Mouse (Mus musculus) intestine, embryonic 15.5 days (tissue): ENCODE results near the gene 4930449I24Rik. TPM values are rescaled to one million over a fixed set of nuclear protein-coding genes. Genes with fewer than 3 reads are reported as not detected.
"Not testable (repeated sequence)": the region's sequence is repeated elsewhere in the genome, so short reads cannot be mapped to it uniquely, and the experiment has no call there.

Experiments used
- ATAC-seq: fragments of 200-750 bp; cut with Nextera tagmentation; 2 replicates; pipeline ENCODE4 v1.8.0; 2017; ENCODE audit warnings: moderate TSS enrichment, moderate library complexity
- H3K27ac ChIP-seq: fragments of 300-500 bp; sonication (generic); 2 replicates; pipeline ENCODE4 v1.5.1; 2015; ENCODE audit warnings: mild to moderate bottlenecking, inconsistent platforms
- H3K27me3 ChIP-seq: fragments of 300-500 bp; sonication (generic); replicated peaks from 2 replicates; pipeline ENCODE4 v1.6.1; 2015; ENCODE audit warnings: inconsistent platforms
- H3K36me3 ChIP-seq: fragments of 300-500 bp; sonication (generic); 2 replicates; pipeline ENCODE4 v1.6.1; 2015; ENCODE audit warnings: inconsistent platforms
- H3K4me1 ChIP-seq: fragments of 300-500 bp; sonication (generic); replicated peaks from 2 replicates; pipeline ENCODE4 v1.6.1; 2015; ENCODE audit warnings: inconsistent platforms
- H3K4me2 ChIP-seq: fragments of 300-500 bp; sonication (generic); replicated peaks from 2 replicates; pipeline ENCODE4 v1.6.1; 2015; ENCODE audit warnings: mild to moderate bottlenecking, inconsistent platforms
- H3K4me3 ChIP-seq: fragments of 300-500 bp; sonication (generic); replicated peaks from 2 replicates; pipeline ENCODE4 v1.5.1; 2015; ENCODE audit warnings: inconsistent platforms
- H3K9ac ChIP-seq: fragments of 300-500 bp; sonication (generic); 2 replicates; pipeline ENCODE4 v1.6.1; 2015; ENCODE audit warnings: inconsistent platforms
- H3K9me3 ChIP-seq: fragments of 300-500 bp; sonication (generic); 2 replicates; pipeline ENCODE4 v1.6.1; 2016; ENCODE audit warnings: inconsistent platforms
- WGBS: fragments of 180-500 bp; shearing (Covaris S2); methylation state at CpG from one replicate; pipeline ENCODE4 v1.1.7; 2015; 5-methylcytosine and 5-hydroxymethylcytosine counted together
- polyA plus RNA-seq: library from polyadenylated mRNA; unstranded; fragments of >200 nt; fragmentation: Nextera tagmentation; extraction: Ambion mirVana; gene quantifications from 2 replicates; pipeline ENCODE4 v1.2.1, GENCODE M21; 2015

Gene 4930449I24Rik
- polyA plus RNA-seq = not detected in 2 replicates

DNA sequence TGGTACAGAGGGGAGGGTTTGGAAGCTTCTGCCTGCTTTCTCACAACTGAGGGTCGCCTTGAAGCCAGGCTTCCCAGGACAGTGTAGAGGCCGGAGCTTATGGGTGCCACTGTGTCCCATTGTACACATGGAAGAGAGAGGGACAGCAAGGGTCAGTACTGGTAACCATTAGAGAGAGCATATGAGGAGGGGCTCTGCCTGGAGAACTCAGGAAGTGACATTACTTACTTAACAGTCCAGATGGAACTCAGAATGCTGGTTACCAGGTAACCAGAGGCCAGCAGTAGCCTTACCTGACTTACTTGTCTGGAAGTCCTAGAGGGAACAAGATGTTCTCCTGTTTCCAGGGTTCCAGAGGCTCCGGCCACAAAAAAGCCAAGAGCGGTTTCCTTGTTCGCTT is at the start of gene 4930449I24Rik:
4930449I24Rik (plus strand) TSS at position 301 of the 400 bp plus-strand sequence.
- H3K9me3 ChIP-seq, H3K4me2 ChIP-seq, ATAC-seq, H3K27ac ChIP-seq, H3K27me3 ChIP-seq, H3K9ac ChIP-seq, H3K4me3 ChIP-seq, H3K4me1 ChIP-seq, H3K36me3 ChIP-seq: not testable (repeated sequence)
- no CpG with 5 or more reads among the region's 5 CpGs for WGBS

DNA sequence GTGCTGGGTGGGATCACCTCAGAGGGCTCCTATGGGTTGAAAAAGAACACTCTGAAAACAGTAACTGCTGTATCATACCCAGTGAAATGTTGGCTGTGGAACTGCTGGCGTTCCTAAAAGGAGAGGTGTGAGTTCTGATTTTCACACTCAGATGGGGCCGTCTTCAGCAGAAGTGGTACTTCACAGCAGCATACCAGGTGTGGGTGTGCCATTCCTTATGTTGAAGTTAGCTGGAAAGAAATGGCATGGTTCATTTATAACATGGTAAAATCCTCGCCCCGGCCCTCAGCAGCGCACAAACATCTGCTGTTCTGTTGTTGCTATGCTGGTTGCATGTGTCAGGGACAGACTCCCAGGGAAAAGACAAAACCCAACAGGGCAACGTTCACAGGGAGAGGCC is 48.6 kb upstream of the 4930449I24Rik start:
- no peak overlapping the region for H3K9ac ChIP-seq
- H3K4me3 ChIP-seq = no peak overlapping the region
- 92% methylated on average over 6 of the region's 6 CpGs for WGBS
- no peak overlapping the region for H3K27ac ChIP-seq
- no peaks in the 10 kb centered on the region for H3K27me3 ChIP-seq
- H3K9me3 ChIP-seq = no peaks in the 10 kb centered on the region
- no peaks in the 10 kb centered on the region for H3K36me3 ChIP-seq
- no peak for ATAC-seq
- no peaks in the 10 kb centered on the region for H3K4me1 ChIP-seq
- no peak overlapping the region for H3K4me2 ChIP-seq

DNA sequence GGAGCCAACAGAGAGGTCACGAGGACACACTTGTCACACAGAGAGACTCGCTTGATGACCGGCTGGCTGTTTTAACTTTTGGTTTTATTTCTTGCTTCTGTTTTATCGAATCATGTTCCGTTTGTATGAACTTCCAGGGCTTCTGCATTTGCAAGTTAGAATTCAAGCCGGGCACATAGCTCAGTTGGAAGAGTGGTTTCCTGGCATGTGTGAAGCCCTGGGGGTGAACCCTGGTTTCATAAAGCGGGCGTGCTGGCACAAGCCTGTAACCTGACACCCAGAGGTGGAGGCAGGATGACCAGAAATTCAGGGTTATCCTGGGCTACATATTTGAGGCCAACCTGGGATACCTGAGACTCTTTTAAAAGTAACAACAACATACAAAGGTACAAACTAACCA is 40.6 kb upstream of the 4930449I24Rik start:
- Histone ChIP-seq H3K27ac (no peak overlapping the region), H3K4me3 (no peak overlapping the region), H3K27me3 (no peaks in the 10 kb centered on the region), H3K9ac (no peak overlapping the region), H3K4me2 (no peak overlapping the region), H3K4me1 (no peaks in the 10 kb centered on the region), H3K36me3 (no peaks in the 10 kb centered on the region), H3K9me3 (no peaks in the 10 kb centered on the region)
- WGBS = 81% methylated on average over 8 of the region's 8 CpGs
- no peak for ATAC-seq

DNA sequence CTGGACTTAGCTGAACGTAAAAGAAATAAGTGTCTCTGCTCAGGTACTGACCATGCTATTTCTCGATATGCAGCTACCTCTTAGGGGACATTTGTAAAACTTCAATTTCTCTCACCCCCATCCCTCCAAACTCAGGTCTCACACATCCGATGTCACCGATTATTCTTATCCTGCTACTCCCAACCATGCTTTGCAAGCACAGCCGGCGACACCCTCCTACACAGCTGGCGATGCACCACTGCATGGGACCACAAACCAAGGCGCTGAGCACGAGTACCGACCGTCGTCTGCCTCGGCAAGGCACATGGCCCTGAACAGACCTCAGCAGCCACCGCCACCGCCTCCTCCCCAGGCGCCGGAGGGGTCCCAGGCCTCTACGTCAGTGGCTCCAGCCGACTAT is 35.5 kb upstream of the 4930449I24Rik start:
- Histone ChIP-seq H3K4me1 (no peaks in the 10 kb centered on the region), H3K27me3 (no peaks in the 10 kb centered on the region), H3K27ac (no peak overlapping the region), H3K9ac (no peak overlapping the region), H3K36me3 (no peaks in the 10 kb centered on the region), H3K4me3 (no peak overlapping the region), H3K4me2 (no peak overlapping the region), H3K9me3 (no peaks in the 10 kb centered on the region)
- ATAC-seq = no peak
- WGBS = 94% methylated on average over 19 of the region's 19 CpGs

DNA sequence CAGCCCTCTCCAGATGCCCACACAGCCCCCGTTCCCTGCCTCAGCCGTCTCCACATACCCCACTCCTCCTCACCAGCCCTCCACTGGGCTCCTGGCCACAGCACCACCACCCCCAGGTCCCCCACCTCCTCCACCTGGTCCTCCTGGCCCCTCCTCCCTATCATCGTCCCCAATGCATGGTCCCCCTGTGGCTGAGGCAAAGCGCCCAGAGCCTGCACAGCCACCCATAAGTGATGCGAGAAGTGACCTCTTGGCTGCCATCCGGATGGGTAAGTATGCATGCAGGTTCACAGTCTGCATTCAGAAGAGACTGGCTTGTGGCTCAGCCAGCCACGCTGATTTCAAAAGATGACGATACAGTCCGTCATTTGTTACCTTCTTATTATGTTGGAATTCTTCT is 33.9 kb upstream of the 4930449I24Rik start:
- Histone ChIP-seq H3K27ac (no peak overlapping the region), H3K4me2 (no peak overlapping the region), H3K4me3 (no peak overlapping the region), H3K27me3 (no peaks in the 10 kb centered on the region), H3K36me3 (no peaks in the 10 kb centered on the region), H3K4me1 (no peaks in the 10 kb centered on the region), H3K9ac (no peak overlapping the region), H3K9me3 (no peaks in the 10 kb centered on the region)
- 94% methylated on average over 9 of the region's 9 CpGs for WGBS
- no peak for ATAC-seq

DNA sequence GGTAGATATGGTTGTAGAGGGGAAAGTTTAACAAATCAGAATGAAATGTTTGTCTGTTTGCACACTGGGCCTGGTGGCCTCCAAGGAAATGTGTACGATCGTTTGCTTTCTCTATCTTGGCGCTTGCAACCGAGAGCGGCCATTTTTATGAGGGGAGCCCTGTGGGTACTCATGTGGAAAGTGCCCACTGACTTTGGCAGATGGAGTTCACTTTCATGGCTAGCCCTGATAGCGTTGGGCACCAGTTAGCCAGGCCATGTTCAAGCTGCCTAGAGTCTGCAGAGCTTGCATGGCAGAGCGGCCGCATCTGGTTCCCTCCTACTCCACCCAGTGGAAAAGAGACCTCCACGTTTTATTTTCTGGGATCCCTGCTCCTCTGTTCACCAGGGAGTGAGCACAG is 31.4 kb upstream of the 4930449I24Rik start:
- Histone ChIP-seq H3K27ac (no peak overlapping the region), H3K36me3 (no peaks in the 10 kb centered on the region), H3K9ac (no peak overlapping the region), H3K4me1 (no peaks in the 10 kb centered on the region), H3K9me3 (no peaks in the 10 kb centered on the region), H3K4me3 (no peak overlapping the region), H3K27me3 (no peaks in the 10 kb centered on the region), H3K4me2 (no peak overlapping the region)
- no peak for ATAC-seq
- 82% methylated on average over 9 of the region's 9 CpGs for WGBS

DNA sequence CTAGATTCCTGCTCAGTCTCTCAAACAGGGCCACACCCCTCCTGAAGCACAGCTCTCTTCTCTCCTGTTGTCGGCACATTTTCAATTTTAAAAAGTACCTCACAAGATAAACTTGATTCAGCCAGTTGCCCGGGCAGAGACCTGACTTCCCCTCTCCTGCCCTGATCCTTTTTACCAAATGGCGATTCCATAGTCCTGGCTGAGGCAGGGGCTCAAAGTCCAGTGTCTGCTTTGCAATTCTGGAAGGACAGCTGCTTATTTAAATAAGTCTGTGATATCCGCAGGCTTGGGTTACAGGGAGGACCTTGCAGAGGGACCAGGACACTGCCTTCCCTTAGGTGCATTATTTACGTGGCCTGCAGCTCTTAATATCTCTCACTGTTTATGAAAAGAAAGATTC is 30.9 kb upstream of the 4930449I24Rik start:
- Histone ChIP-seq H3K4me2 (no peak overlapping the region), H3K4me1 (no peaks in the 10 kb centered on the region), H3K27ac (no peak overlapping the region), H3K9me3 (no peaks in the 10 kb centered on the region), H3K4me3 (no peak overlapping the region), H3K27me3 (no peaks in the 10 kb centered on the region), H3K36me3 (no peaks in the 10 kb centered on the region), H3K9ac (no peak overlapping the region)
- WGBS = 71% methylated on average over 5 of the region's 5 CpGs
- peak; percentile 23; the same call in 1 of the 2 replicates for ATAC-seq

DNA sequence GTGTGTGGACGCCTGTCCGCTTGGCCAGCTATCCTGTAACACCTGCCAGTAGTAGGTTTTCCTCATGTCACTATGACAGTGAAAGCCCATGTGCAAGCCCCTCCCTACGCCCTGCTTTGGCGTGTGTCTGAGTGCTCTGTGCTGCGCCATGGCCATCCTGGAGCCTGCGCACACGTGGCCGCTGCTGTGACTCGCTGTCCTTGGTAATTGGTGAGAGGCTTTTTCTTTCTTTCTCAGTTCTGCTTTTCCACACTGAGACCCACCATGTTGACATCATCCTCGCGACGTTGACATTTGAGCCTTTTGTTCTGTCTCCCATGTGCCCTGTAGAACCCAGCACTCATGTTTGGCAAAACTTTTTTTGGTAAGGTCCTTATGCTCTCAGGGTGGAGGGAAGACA is 30.4 kb upstream of the 4930449I24Rik start:
- H3K4me1 ChIP-seq = no peaks in the 10 kb centered on the region
- 93% methylated on average over 12 of the region's 12 CpGs for WGBS
- no peaks in the 10 kb centered on the region for H3K27me3 ChIP-seq
- no peaks in the 10 kb centered on the region for H3K9me3 ChIP-seq
- no peaks in the 10 kb centered on the region for H3K36me3 ChIP-seq
- no peak overlapping the region for H3K9ac ChIP-seq
- no peak for ATAC-seq
- H3K4me2 ChIP-seq = no peak overlapping the region
- H3K4me3 ChIP-seq = no peak overlapping the region
- no peak overlapping the region for H3K27ac ChIP-seq

DNA sequence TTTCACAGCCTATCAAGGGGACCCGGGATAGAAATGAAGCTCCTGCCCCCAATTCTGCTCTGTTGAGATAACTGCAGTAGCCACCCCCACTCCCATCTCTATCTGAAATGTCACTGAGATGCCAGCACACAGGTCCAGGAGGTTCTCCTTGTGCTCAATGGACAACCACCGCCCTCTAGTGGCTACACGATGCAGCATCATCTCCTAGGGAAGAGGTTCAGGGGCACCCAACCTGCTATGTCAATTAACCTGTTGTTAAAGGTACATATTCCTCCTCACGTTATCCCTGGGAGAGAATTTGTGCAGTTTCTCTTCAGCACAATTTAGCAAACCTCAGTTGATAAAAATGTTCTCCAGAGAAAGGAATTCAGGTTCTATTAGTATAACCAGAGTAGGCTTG is 22.6 kb upstream of the 4930449I24Rik start:
- H3K4me2 ChIP-seq, ATAC-seq, H3K27ac ChIP-seq, H3K4me1 ChIP-seq, H3K4me3 ChIP-seq, H3K9ac ChIP-seq, H3K9me3 ChIP-seq, H3K27me3 ChIP-seq, H3K36me3 ChIP-seq: not testable (repeated sequence)
- WGBS = 9% methylated on average over 4 of the region's 4 CpGs

DNA sequence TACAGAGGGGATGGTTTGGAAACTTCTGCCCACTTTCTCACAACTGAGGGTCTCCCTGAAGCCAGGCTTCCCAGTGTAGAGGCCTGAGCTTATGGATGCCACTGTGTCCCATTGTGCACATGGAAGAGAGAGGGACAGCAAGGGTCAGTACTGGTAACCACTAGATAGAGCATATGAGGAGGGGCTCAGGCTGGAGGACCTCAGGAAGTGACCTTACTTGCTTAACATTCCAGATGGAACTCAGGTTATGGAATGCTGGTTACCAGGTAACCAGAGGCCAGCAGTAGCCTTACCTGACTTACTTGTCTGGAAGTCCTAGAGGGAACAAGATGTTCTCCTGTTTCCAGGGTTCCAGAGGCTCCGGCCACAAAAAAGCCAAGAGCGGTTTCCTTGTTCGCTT is 20.5 kb upstream of the 4930449I24Rik start, which contains the start of gene Gm6408:
Gm6408 (plus strand) TSS at position 301 of the 400 bp plus-strand sequence.
- H3K27me3 ChIP-seq = not testable (repeated sequence)
- WGBS = 95% methylated on average over 3 of the region's 3 CpGs

DNA sequence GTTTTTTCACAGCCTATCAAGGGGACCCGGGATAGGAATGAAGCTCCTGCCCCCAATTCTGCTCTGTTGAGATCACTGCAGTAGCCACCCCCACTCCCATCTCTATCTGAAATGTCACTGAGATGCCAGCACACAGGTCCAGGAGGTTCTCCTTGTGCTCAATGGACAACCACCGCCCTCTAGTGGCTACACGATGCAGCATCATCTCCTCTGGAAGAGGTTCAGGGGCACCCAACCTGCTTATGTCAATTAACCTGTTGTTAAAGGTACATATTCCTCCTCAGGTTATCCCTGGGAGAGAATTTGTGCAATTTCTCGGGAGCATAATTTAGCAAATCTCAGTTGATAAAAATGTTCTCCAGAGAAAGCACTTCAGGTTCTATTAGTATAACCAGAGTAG is 13.2 kb upstream of the 4930449I24Rik start:
- not testable (repeated sequence) for ATAC-seq, H3K9ac ChIP-seq, H3K36me3 ChIP-seq, H3K4me2 ChIP-seq, H3K4me3 ChIP-seq, H3K4me1 ChIP-seq, H3K27me3 ChIP-seq, H3K27ac ChIP-seq, H3K9me3 ChIP-seq
- 14% methylated on average over 3 of the region's 4 CpGs for WGBS

More for the DNA sequence above, 20.5 kb upstream of the 4930449I24Rik start, which contains the start of gene Gm6408:
- H3K9me3 ChIP-seq, H3K36me3 ChIP-seq, ATAC-seq, H3K4me1 ChIP-seq, H3K4me3 ChIP-seq, H3K9ac ChIP-seq, H3K4me2 ChIP-seq, H3K27ac ChIP-seq: not testable (repeated sequence)

DNA sequence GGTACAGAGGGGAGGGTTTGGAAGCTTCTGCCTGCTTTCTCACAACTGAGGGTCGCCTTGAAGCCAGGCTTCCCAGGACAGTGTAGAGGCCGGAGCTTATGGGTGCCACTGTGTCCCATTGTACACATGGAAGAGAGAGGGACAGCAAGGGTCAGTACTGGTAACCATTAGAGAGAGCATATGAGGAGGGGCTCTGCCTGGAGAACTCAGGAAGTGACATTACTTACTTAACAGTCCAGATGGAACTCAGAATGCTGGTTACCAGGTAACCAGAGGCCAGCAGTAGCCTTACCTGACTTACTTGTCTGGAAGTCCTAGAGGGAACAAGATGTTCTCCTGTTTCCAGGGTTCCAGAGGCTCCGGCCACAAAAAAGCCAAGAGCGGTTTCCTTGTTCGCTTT is 11.1 kb upstream of the 4930449I24Rik start, which contains the start of gene Gm6370:
Gm6370 (plus strand) TSS at position 301 of the 400 bp plus-strand sequence.
- H3K9me3 ChIP-seq, H3K9ac ChIP-seq, H3K36me3 ChIP-seq, ATAC-seq, H3K4me1 ChIP-seq, H3K4me2 ChIP-seq, H3K27ac ChIP-seq, H3K4me3 ChIP-seq, H3K27me3 ChIP-seq: not testable (repeated sequence)
- WGBS = no CpG with 5 or more reads among the region's 5 CpGs

DNA sequence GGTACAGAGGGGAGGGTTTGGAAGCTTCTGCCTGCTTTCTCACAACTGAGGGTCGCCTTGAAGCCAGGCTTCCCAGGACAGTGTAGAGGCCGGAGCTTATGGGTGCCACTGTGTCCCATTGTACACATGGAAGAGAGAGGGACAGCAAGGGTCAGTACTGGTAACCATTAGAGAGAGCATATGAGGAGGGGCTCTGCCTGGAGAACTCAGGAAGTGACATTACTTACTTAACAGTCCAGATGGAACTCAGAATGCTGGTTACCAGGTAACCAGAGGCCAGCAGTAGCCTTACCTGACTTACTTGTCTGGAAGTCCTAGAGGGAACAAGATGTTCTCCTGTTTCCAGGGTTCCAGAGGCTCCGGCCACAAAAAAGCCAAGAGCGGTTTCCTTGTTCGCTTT is 11.6 kb downstream of the 4930449I24Rik start, which contains the start of gene Gm3402:
Gm3402 (plus strand) TSS at position 301 of the 400 bp plus-strand sequence.
- H3K4me1 ChIP-seq, H3K27me3 ChIP-seq, ATAC-seq, H3K36me3 ChIP-seq, H3K4me2 ChIP-seq, H3K9me3 ChIP-seq, H3K27ac ChIP-seq, H3K4me3 ChIP-seq, H3K9ac ChIP-seq: not testable (repeated sequence)
- WGBS = 90% methylated on average over 2 of the region's 5 CpGs
